Mouse (Mus musculus) thymus, postnatal 0 days (tissue): ENCODE measurements around the gene Men1. TPM values are rescaled to one million over a fixed set of nuclear protein-coding genes. Genes with fewer than 3 reads are reported as not detected.
"Not testable (repeated sequence)": the region's sequence is repeated elsewhere in the genome, so short reads cannot be mapped to it uniquely, and the experiment has no call there.

Experiments
- DNase-seq: peaks from one replicate; pipeline ENCODE4 v3.0.0-alpha.2; 2015; ENCODE audit warnings: low spot score
- polyA plus RNA-seq: library from polyadenylated mRNA; unstranded; fragments of >200 nt; fragmentation: Nextera tagmentation; extraction: Ambion mirVana; gene quantifications from 2 replicates; pipeline ENCODE4 v1.2.1, GENCODE M21; 2015

The Men1 gene
- polyA plus RNA-seq = 54.0 and 54.2 TPM in 2 replicates

GRCm38 (mm10) chr19:6334673-6335457 lies at the start of gene Men1:
Gene Men1 (plus strand): TSS chr19:6334979.
- DNase-seq = peak; percentile 95

GRCm38 (mm10) chr19:6285226-6285625 lies 49.6 kb upstream of the Men1 start:
- no peak for DNase-seq

GRCm38 (mm10) chr19:6285632-6286433 lies 48.9 kb upstream of the Men1 start:
- no peak for DNase-seq

GRCm38 (mm10) chr19:6286434-6287401 lies 48.1 kb upstream of the Men1 start:
- no peak for DNase-seq

- DNase-seq = no peak
These were observed 46.4 kb upstream of the Men1 start for GRCm38 (mm10) chr19:6288236-6288894.

- DNase-seq = no peak
These were observed 45.0 kb upstream of the Men1 start for GRCm38 (mm10) chr19:6289696-6290238.

GRCm38 (mm10) chr19:6290720-6291116 lies 44.1 kb upstream of the Men1 start:
- not testable (repeated sequence) for DNase-seq

GRCm38 (mm10) chr19:6291117-6291781 lies 43.5 kb upstream of the Men1 start:
- DNase-seq = no peak

- DNase-seq = no peak
These were observed 42.5 kb upstream of the Men1 start for GRCm38 (mm10) chr19:6292262-6292661.

GRCm38 (mm10) chr19:6294301-6294700 lies 40.5 kb upstream of the Men1 start:
- DNase-seq = no peak

GRCm38 (mm10) chr19:6296551-6297210 lies 38.1 kb upstream of the Men1 start:
- DNase-seq = no peak

GRCm38 (mm10) chr19:6297641-6298040 lies 37.1 kb upstream of the Men1 start:
- DNase-seq = no peak

- no peak for DNase-seq
These were observed 35.8 kb upstream of the Men1 start for GRCm38 (mm10) chr19:6299003-6299402.

GRCm38 (mm10) chr19:6299450-6300267 lies 35.1 kb upstream of the Men1 start:
- DNase-seq = no peak

- no peak for DNase-seq
These were observed 34.4 kb upstream of the Men1 start for GRCm38 (mm10) chr19:6300402-6300841.

- no peak for DNase-seq
These were observed 32.7 kb upstream of the Men1 start for GRCm38 (mm10) chr19:6302114-6302513.

- DNase-seq = peak; percentile 53
These were observed 32.3 kb upstream of the Men1 start for GRCm38 (mm10) chr19:6302522-6302921.

GRCm38 (mm10) chr19:6303831-6304230 lies 30.9 kb upstream of the Men1 start:
- no peak for DNase-seq
